Mouse (Mus musculus) lung, postnatal 0 days (tissue): ENCODE data around the gene Bad.

Experiments used
- CTCF ChIP-seq: IDR thresholded peaks from 2 replicates; pipeline ENCODE4 v1.5.1; 2016; ENCODE audit warnings: antibody characterized with exemption, mild to moderate bottlenecking
- EP300 ChIP-seq: IDR thresholded peaks from 2 replicates; pipeline ENCODE4 v1.6.1; 2016; ENCODE audit warnings: antibody characterized with exemption, mild to moderate bottlenecking, control low read depth

- TF ChIP-seq CTCF (peak; percentile 57), EP300 (0 out of 2 replicates have a peak, but pooled peaks have one; percentile 14)
Measured at GRCm38 (mm10) chr19:6975537-6976521, 34.2 kb downstream of the Bad start, which contains the start of gene Plcb3.
